Mouse (Mus musculus) kidney, postnatal 0 days (tissue): Measurements from ENCODE around the gene Sft2d1. TPM values are rescaled to one million over a fixed set of nuclear protein-coding genes. Genes with fewer than 3 reads are reported as not detected.
A peak's percentile ranks its signal among the peaks of the same experiment; 100 is the strongest.

ENCODE experiments used
- ATAC-seq: fragments of 200-750 bp; cut with Nextera tagmentation; replicated peaks from 2 replicates; pipeline ENCODE4 v1.8.0; 2017; ENCODE audit warnings: low read depth, moderate number of reproducible peaks, moderate TSS enrichment, moderate library complexity; ENCODE audit not compliant: low FRiP score
- DNase-seq: peaks from one replicate; pipeline ENCODE4 v3.0.0-alpha.2; 2016; ENCODE audit warnings: low spot score
- H3K27ac ChIP-seq: fragments of 300-500 bp; sonication (generic); 2 replicates; pipeline ENCODE4 v1.5.1; 2014; ENCODE audit warnings: mild to moderate bottlenecking
- H3K27me3 ChIP-seq: fragments of 300-500 bp; sonication (generic); 2 replicates; pipeline ENCODE4 v1.6.1; 2014; ENCODE audit warnings: low read length, mixed read lengths; ENCODE audit not compliant: insufficient read depth
- H3K36me3 ChIP-seq: fragments of 300-500 bp; sonication (generic); 2 replicates; pipeline ENCODE4 v1.6.1; 2014; ENCODE audit warnings: low read length, mixed read lengths; ENCODE audit not compliant: insufficient read depth
- H3K4me1 ChIP-seq: fragments of 300-500 bp; sonication (generic); replicated peaks from 2 replicates; pipeline ENCODE4 v1.6.1; 2014; ENCODE audit warnings: antibody characterized with exemption, low read length, mixed read lengths; ENCODE audit not compliant: insufficient read depth
- H3K4me2 ChIP-seq: fragments of 300-500 bp; sonication (generic); 2 replicates; pipeline ENCODE4 v1.6.1; 2014; ENCODE audit warnings: mild to moderate bottlenecking, low read length, moderate library complexity, mixed read lengths
- H3K4me3 ChIP-seq: fragments of 300-500 bp; sonication (generic); replicated peaks from 2 replicates; pipeline ENCODE4 v1.5.1; 2014; ENCODE audit warnings: low read depth, low read length
- H3K9ac ChIP-seq: fragments of 300-500 bp; sonication (generic); 2 replicates; pipeline ENCODE4 v1.6.1; 2014; ENCODE audit warnings: low read depth, low read length
- H3K9me3 ChIP-seq: fragments of 300-500 bp; sonication (generic); replicated peaks from 2 replicates; pipeline ENCODE4 v1.6.1; 2016; ENCODE audit warnings: low read length, inconsistent platforms, mixed read lengths
- CTCF ChIP-seq: IDR thresholded peaks from 2 replicates; pipeline ENCODE4 v1.5.1; 2016; ENCODE audit warnings: antibody characterized with exemption, low read depth, mild to moderate bottlenecking, moderate library complexity
- WGBS: fragments of 180-500 bp; shearing (Covaris S2); extraction: QIAGEN DNeasy Blood & Tissue Kit; methylation state at CpG from one replicate; pipeline ENCODE4 v1.1.7; 2014; 5-methylcytosine and 5-hydroxymethylcytosine counted together
- polyA plus RNA-seq: library from polyadenylated mRNA; unstranded; fragments of >200 nt; fragmentation: Nextera tagmentation; extraction: Ambion mirVana; gene quantifications from 2 replicates; pipeline ENCODE4 v1.2.1, GENCODE M21; 2015

Sft2d1 gene
- polyA plus RNA-seq, 1 experiment from 2014 or later, result 102 TPM

DNA sequence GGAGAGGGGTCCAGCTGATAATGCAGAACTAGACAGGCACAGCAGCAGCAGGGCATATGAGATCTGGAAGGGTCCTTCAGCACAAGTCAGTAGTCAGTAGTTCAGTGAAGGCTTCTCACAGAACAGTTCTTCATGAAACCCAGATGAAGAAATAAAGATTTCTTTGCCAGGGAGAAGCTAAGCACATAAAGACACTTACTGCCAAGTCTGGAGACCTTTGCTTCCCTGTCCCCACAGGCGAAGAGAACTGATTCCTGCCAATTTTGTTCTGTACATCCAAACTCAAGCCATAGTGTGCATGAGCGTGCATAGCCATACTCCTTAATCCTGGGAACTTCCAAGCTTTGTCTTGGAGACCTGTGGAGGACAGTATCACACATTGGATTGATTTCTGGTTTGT, 12.6 kb upstream of the Sft2d1 start:
- no peak for TF ChIP-seq CTCF
- Histone ChIP-seq H3K9ac (no peak overlapping the region), H3K4me3 (no peak overlapping the region), H3K27ac (no peak overlapping the region), H3K4me1 (no peaks in the 10 kb centered on the region), H3K27me3 (no peaks in the 10 kb centered on the region), H3K36me3 (0 out of 2 replicates have a peak, but pooled peaks cover 6% of the 10 kb centered on the region), H3K9me3 (no peaks in the 10 kb centered on the region), H3K4me2 (no peak overlapping the region)
- no peak for ATAC-seq
- 90% methylated on average over 2 of the region's 2 CpGs for WGBS
- no peak for DNase-seq

DNA sequence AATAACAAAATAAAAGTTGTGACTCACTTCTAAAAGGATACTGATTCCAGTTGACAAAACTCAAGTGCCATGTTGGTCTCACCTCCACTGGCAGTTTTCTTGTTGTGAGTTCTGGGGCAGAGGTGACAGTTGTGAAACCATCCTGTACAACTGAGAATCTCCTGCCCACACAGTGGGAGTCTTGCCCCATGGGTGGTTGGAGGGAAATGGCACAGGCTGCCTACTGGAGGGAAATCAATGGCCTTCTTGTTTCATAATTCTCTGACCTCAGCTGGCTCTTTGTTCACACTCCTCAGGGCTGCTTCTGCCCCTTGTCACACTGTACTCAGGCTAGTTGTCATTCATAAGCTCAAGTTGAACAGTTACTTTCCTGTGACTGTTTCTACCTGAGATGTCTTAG, 11.4 kb upstream of the Sft2d1 start:
- Histone ChIP-seq H3K4me1 (no peaks in the 10 kb centered on the region), H3K9ac (no peak overlapping the region), H3K27ac (no peak overlapping the region), H3K4me2 (no peak overlapping the region), H3K36me3 (0 out of 2 replicates have a peak, but pooled peaks cover 6% of the 10 kb centered on the region), H3K27me3 (no peaks in the 10 kb centered on the region), H3K9me3 (no peaks in the 10 kb centered on the region), H3K4me3 (no peak overlapping the region)
- DNase-seq (no peak), ATAC-seq (no peak)
- TF ChIP-seq CTCF, result no peak

DNA sequence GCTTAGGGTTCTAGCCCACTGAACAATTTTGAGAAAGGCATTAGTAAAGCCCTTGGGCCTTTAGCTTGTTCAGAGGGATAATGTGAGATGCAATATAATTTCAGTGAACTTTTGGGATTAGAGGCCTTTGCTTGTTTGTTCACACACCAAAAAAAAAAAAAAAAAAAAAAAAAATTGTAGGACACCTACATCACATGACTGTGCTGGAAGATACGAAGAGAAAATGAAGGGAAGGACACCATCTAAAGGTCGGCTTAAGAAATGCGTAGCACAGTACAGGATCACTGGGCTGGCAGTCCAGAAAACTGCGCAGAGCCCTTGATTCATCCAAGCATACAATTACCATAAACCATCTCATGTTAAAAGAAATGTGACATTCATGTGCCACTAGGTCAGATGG, 9.4 kb upstream of the Sft2d1 start:
- Histone ChIP-seq H3K4me2 (no peak overlapping the region), H3K27ac (no peak overlapping the region), H3K27me3 (no peaks in the 10 kb centered on the region), H3K4me3 (no peak overlapping the region), H3K36me3 (0 out of 2 replicates have a peak, but pooled peaks cover 6% of the 10 kb centered on the region), H3K9ac (no peak overlapping the region), H3K4me1 (no peaks in the 10 kb centered on the region), H3K9me3 (no peaks in the 10 kb centered on the region)
- DNase-seq (no peak), ATAC-seq (no peak)
- 81% methylated on average over 4 of the region's 4 CpGs for WGBS
- TF ChIP-seq CTCF, result 0 out of 2 replicates have a peak, but pooled peaks have one; percentile 24

DNA sequence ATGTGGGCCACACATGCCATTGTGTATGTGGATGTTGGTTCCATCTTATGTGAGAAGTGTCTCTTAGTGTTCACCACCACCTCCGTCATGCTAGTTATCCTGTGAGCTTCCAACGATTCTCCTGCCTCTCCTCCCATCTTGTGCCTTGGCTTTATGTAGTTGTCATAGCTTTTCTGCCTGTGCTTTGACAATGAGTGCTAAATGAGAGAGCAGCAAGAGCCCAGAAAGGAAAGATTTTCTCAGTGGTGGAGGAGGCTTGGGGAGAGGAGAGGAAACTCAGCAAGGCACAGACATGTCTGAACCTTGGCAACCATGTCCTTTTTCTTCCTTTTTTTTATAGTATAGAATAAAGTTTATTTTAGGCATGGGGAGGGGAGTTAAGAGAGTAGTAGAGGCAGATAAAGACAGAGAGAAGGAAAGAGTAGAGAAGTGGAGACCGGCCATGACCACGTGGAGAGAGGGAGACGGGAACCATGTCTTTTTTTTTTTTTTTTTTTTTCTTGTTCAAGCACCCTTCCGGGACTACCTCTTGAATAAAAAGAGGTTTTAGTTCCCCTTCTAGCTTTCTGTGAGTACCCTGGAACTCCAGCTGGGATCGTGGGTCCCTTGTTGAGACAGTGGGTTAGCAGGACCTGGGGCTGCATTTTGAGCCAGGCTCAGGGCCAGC, 8.0 kb upstream of the Sft2d1 start:
- H3K27me3 ChIP-seq, result no peaks in the 10 kb centered on the region
- ATAC-seq (no peak), DNase-seq (no peak)
- H3K27ac ChIP-seq, result no peak overlapping the region
- H3K9me3 ChIP-seq, result no peaks in the 10 kb centered on the region
- no peak overlapping the region for H3K4me3 ChIP-seq
- WGBS, result 80% methylated on average over 7 of the region's 7 CpGs
- TF ChIP-seq CTCF, result no peak
- 0 out of 2 replicates have a peak, but pooled peaks cover 4% of the 10 kb centered on the region for H3K36me3 ChIP-seq
- no peaks in the 10 kb centered on the region for H3K4me1 ChIP-seq
- no peak overlapping the region for H3K4me2 ChIP-seq
- no peak overlapping the region for H3K9ac ChIP-seq

DNA sequence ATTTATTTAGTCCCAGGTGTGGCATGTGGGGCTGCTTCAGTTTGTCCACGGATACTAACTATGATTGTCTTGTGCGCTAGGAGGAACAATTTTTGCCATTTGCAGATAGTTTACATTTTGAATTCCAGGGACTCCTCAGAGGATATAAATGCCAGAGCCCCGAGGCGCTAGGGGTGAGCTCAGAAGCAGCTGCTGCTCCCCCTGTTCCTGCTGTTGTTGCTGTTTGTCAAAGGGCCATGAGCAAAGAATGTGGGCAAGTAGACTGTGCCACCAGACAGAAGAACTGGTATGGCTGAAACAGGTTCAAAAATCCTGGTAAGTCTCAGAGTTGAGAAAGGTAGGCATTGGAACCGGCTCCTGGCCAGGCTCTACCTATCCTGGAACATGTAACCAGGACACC, 7.2 kb upstream of the Sft2d1 start:
- DNase-seq, result no peak
- 72% methylated on average over 5 of the region's 5 CpGs for WGBS
- Histone ChIP-seq H3K4me2 (no peak overlapping the region), H3K27ac (no peak overlapping the region), H3K9me3 (no peaks in the 10 kb centered on the region), H3K9ac (no peak overlapping the region), H3K27me3 (no peaks in the 10 kb centered on the region), H3K4me3 (no peak overlapping the region), H3K36me3 (no peaks in the 10 kb centered on the region), H3K4me1 (no peaks in the 10 kb centered on the region)
- no peak for TF ChIP-seq CTCF
- no peak for ATAC-seq

DNA sequence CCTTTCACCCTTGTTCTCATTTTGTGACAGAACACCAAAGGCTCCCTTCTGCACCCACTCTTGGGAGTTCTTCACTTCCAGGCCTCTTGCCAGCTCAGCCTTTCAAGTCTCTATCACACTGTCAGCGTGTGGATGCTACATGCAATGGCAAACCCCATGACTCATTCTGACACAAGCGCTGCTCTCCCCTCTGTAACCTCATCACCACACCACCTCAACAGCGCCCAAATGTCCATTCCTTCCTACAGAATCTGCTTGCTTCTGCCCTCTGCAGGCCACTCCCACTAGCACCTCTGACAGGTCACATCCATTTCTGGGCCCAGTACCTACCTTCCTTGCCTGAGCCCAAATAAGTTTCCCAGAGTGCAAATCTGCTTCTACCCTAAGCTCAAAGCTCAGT, 5.1 kb upstream of the Sft2d1 start:
- Histone ChIP-seq H3K9me3 (no peaks in the 10 kb centered on the region), H3K27me3 (no peaks in the 10 kb centered on the region), H3K4me2 (no peak overlapping the region), H3K27ac (no peak overlapping the region), H3K4me1 (no peaks in the 10 kb centered on the region), H3K36me3 (no peaks in the 10 kb centered on the region), H3K4me3 (no peak overlapping the region), H3K9ac (no peak overlapping the region)
- DNase-seq (peak; percentile 36), ATAC-seq (no peak)
- WGBS, result 22% methylated on average over 3 of the region's 3 CpGs
- TF ChIP-seq CTCF, result peak; percentile 64

DNA sequence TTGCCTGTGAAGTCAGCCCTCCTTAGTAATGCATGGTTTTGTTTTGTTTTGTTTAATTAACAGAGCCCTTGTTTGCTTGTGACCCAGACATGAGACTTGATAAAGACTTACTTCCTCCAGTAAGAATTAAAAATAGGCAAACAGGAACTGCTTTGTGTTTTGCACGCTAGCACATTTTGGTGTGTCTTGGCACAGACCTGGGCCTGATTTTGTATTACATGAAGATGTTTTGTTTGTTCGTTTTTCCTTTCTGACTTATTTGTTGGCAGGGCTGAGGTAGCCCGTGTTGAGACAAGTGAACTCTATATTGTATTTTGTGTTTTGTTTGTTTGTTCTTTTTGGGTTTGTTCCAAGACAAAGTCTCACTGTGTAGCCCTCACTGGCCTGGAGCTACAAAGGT, 849 bp downstream of the Sft2d1 start:
- H3K4me2 ChIP-seq, result peak overlapping the region; percentile 76
- DNase-seq, result peak; percentile 5
- H3K9me3 ChIP-seq, result no peaks in the 10 kb centered on the region
- H3K27me3 ChIP-seq, result no peaks in the 10 kb centered on the region
- WGBS, result 29% methylated on average over 3 of the region's 3 CpGs
- no peaks in the 10 kb centered on the region for H3K36me3 ChIP-seq
- peak overlapping the region; percentile 75 for H3K9ac ChIP-seq
- no peak for ATAC-seq
- H3K4me3 ChIP-seq, result peak overlapping the region; percentile 86
- peaks cover 5% of the 10 kb centered on the region; the same call in 1 of the 2 replicates for H3K4me1 ChIP-seq
- peak overlapping the region; percentile 81; the same call in 1 of the 2 replicates for H3K27ac ChIP-seq
- no peak for TF ChIP-seq CTCF
